Mouse (Mus musculus) spleen, embryonic (tissue): ENCODE data around the gene Gal3st4.
"Not testable (repeated sequence)": the region's sequence is repeated elsewhere in the genome, so short reads cannot be mapped to it uniquely, and the experiment has no call there.

Experiments used
- CTCF ChIA-PET: fragments of 350-600 bp; sonication (Branson Sonifier 250); formaldehyde crosslinking; loops from one replicate; lab custom pipeline; 2022; lab: Charles Lee

The Gal3st4 gene

DNA sequence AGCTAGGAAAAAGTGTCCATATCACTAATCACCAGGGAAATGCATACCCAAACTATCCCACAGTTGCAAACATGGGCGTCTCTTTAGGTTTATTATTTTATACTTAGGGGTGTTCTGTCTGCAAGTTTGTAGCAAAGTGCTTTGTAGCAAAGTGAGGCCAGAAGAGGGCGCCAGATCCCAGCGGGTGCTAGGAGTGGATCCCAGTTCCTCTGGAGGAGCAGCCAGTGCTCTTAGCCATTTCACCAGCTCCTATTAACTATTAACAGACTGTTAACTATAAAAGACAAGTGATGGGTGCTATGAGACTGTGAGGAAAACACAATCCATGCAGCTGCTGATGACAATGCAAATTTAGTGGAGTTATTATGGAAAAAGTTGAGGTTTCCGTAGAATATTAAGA is 50.5 kb downstream of the Gal3st4 start:
- CTCF ChIA-PET: interaction anchor here (0.8 kb wide), 1 partner anchor 31 kb away, joined by 3 read pairs; no protein-coding TSS in a partner anchor

DNA sequence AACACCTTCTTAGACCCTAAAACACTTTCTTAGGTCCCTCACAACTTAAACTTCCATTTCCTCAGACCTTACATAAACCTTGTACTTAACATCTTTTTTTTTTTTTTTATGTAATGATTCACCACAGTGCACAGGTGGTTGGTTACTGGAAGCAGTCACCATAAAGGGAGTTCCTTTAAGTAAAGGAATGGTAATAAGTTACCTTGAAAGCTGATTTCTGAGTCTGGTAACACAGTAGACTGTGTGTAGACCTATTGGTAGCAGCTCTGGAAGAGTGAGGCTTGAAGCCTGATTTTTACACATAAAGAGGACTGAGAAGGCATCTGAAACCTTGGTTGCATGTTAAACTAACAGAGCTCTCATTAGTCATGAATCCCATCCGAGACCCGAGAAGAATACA is 52.8 kb downstream of the Gal3st4 start:
- CTCF ChIA-PET: interaction anchor here (0.7 kb wide), 1 partner anchor 49 kb away, joined by 3 read pairs; no protein-coding TSS in a partner anchor

DNA sequence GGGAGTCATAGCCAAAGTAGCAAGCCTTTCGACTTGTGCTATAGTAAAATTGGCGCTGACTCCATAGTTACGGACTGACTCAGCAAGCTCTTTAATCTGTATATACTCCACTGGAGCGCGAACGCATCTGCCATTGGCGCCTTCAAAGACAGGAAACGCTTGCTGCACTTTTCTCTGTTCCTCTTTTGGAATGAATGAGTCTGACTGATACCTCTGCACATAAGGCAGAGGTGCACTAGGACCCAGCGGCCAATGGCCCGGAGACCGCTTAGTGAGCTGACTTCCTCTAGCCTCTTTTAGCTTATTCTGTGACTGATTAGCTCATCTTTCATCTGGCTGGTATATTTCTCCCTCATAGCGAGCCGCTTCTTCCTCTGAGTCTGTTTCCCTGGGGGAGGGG is 56.0 kb downstream of the Gal3st4 start:
- CTCF ChIA-PET: not testable (repeated sequence)
